Mouse (Mus musculus) hindbrain, embryonic 14.5 days (tissue): ENCODE results near the gene Prim2. TPM values are rescaled to one million over a fixed set of nuclear protein-coding genes. Genes with fewer than 3 reads are reported as not detected.
A peak's percentile ranks its signal among the peaks of the same experiment; 100 is the strongest.

Experiments used
- ATAC-seq: fragments of 200-750 bp; cut with Nextera tagmentation; 2 replicates; pipeline ENCODE4 v1.8.0; 2017; ENCODE audit warnings: moderate number of reproducible peaks, mild to moderate bottlenecking, moderate TSS enrichment, moderate library complexity; ENCODE audit not compliant: low FRiP score
- DNase-seq: peaks from one replicate; pipeline ENCODE4 v3.0.0-alpha.2; 2015; ENCODE audit warnings: low spot score
- H3K27ac ChIP-seq: fragments of 300-500 bp; sonication (generic); 2 replicates; pipeline ENCODE4 v1.5.1; 2014; ENCODE audit warnings: mild to moderate bottlenecking, moderate library complexity
- H3K27me3 ChIP-seq: fragments of 300-500 bp; sonication (generic); 2 replicates; pipeline ENCODE4 v1.6.1; 2014; ENCODE audit warnings: mild to moderate bottlenecking, low read length, mixed read lengths; ENCODE audit not compliant: control insufficient read depth, insufficient read depth
- H3K36me3 ChIP-seq: fragments of 300-500 bp; sonication (generic); replicated peaks from 2 replicates; pipeline ENCODE4 v1.6.1; 2014; ENCODE audit not compliant: control insufficient read depth, insufficient read depth
- H3K4me1 ChIP-seq: fragments of 300-500 bp; sonication (generic); replicated peaks from 2 replicates; pipeline ENCODE4 v1.6.1; 2014; ENCODE audit warnings: antibody characterized with exemption, low read length, mixed read lengths; ENCODE audit not compliant: control insufficient read depth, insufficient read depth
- H3K4me2 ChIP-seq: fragments of 300-500 bp; sonication (generic); replicated peaks from 2 replicates; pipeline ENCODE4 v1.6.1; 2014; ENCODE audit warnings: mild to moderate bottlenecking, moderate library complexity
- H3K4me3 ChIP-seq: fragments of 300-500 bp; sonication (generic); replicated peaks from 2 replicates; pipeline ENCODE4 v1.5.1; 2014; ENCODE audit warnings: mild to moderate bottlenecking, low read length
- H3K9ac ChIP-seq: fragments of 300-500 bp; sonication (generic); 2 replicates; pipeline ENCODE4 v1.6.1; 2014
- H3K9me3 ChIP-seq: fragments of 300-500 bp; sonication (generic); 2 replicates; pipeline ENCODE4 v1.6.1; 2016; ENCODE audit warnings: low read length; ENCODE audit not compliant: control insufficient read depth
- WGBS: fragments of 180-500 bp; shearing (Covaris S2); extraction: QIAGEN DNeasy Blood & Tissue Kit; methylation state at CpG from one replicate; pipeline ENCODE4 v1.1.7; 2014; 5-methylcytosine and 5-hydroxymethylcytosine counted together
- polyA plus RNA-seq: library from polyadenylated mRNA; unstranded; fragments of >200 nt; fragmentation: Nextera tagmentation; extraction: Ambion mirVana; gene quantifications from 2 replicates; pipeline ENCODE4 v1.2.1, GENCODE M21; 2014

The Prim2 gene
- polyA plus RNA-seq, 1 experiment from 2014 or later, result 20.6 TPM

DNA sequence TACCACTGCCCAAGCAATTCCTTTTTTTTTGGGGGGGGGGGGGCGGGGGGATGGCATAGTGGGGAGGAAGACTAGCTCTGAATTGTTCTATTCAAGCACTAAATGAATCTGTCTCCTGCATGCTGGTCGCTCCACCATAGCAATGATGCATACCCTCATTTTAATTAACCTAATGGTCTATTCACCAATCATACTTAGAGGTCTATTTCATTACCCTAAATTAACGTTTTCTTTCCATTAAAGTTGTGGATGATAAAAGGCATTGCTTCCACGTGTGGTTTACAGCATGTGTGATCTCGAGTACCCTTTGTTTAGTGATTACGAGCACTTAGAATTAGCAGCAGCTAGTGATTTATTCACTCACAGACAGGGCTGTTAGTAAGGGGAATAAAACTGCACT is 81.0 kb downstream of the Prim2 start:
- H3K36me3 ChIP-seq, result no peaks in the 10 kb centered on the region
- H3K9me3 ChIP-seq, result no peaks in the 10 kb centered on the region
- no peak overlapping the region for H3K9ac ChIP-seq
- DNase-seq (no peak), ATAC-seq (peak; percentile 54; the same call in 1 of the 2 replicates)
- no peaks in the 10 kb centered on the region for H3K27me3 ChIP-seq
- no peaks in the 10 kb centered on the region for H3K4me1 ChIP-seq
- no peak overlapping the region for H3K4me2 ChIP-seq
- H3K27ac ChIP-seq, result no peak overlapping the region
- no peak overlapping the region for H3K4me3 ChIP-seq
- 51% methylated on average over 6 of the region's 6 CpGs for WGBS

DNA sequence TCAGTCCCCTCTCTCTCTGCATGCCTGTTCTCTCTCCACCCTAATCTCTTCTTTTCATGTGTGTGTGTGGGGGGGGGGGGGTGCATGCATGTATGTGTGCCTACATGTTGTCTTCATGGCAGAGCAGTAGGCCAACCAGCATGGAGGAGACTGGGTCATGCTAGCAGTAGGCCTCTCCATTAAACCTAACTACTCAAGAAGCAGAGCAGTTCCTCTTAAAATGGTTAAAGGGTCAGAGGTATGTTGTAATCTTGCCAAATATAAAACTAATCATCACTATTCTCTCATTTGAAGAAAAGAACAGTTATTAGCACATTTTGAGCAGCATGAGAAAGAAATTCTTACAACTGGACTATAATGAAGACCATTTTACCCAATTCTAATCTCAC is 85.0 kb downstream of the Prim2 start:
- Histone ChIP-seq H3K27me3 (no peaks in the 10 kb centered on the region), H3K9ac (no peak overlapping the region), H3K9me3 (no peaks in the 10 kb centered on the region), H3K36me3 (no peaks in the 10 kb centered on the region), H3K4me1 (no peaks in the 10 kb centered on the region), H3K4me2 (no peak overlapping the region), H3K27ac (no peak overlapping the region), H3K4me3 (no peak overlapping the region)
- DNase-seq, result no peak
- no peak for ATAC-seq

- H3K4me1 ChIP-seq, result no peaks in the 10 kb centered on the region
- no peak overlapping the region for H3K4me3 ChIP-seq
- no peak overlapping the region for H3K4me2 ChIP-seq
- WGBS, result 94% methylated on average over 7 of the region's 7 CpGs
- no peaks in the 10 kb centered on the region for H3K36me3 ChIP-seq
- no peak overlapping the region for H3K9ac ChIP-seq
- H3K9me3 ChIP-seq, result no peaks in the 10 kb centered on the region
- no peak for ATAC-seq
- H3K27me3 ChIP-seq, result no peaks in the 10 kb centered on the region
- no peak for DNase-seq
- no peak overlapping the region for H3K27ac ChIP-seq
Measured at GRCm38 (mm10) chr1:33583817-33584589, 85.6 kb downstream of the Prim2 start.

- no peak for ATAC-seq
- Histone ChIP-seq H3K36me3 (no peaks in the 10 kb centered on the region), H3K9ac (no peak overlapping the region), H3K9me3 (no peaks in the 10 kb centered on the region), H3K4me2 (no peak overlapping the region), H3K4me1 (no peaks in the 10 kb centered on the region), H3K27ac (no peak overlapping the region), H3K27me3 (no peaks in the 10 kb centered on the region), H3K4me3 (no peak overlapping the region)
- peak; percentile 16 for DNase-seq
- WGBS, result 81% methylated on average over 6 of the region's 6 CpGs
Measured at GRCm38 (mm10) chr1:33578593-33578992, 91.0 kb downstream of the Prim2 start.

DNA sequence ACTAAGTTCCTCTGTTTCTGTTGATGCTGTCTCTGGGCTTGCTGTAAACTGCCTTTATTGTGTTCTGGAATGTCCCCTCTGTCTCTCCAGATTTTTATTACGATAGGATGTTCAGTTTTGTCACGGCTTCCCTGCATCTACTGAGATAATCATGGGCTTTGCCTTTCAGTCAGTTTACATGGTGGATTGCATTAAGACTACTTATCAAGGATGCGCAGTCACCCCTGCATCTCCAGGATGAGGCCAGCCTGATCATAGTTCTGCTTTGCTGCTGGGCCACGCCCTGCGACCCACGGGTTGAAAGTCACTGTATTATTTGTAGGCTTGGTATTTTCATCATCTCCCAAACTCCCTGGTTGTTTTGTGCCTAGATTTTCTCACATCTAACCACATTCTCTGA is 95.1 kb downstream of the Prim2 start:
- 92% methylated on average over 6 of the region's 6 CpGs for WGBS
- Histone ChIP-seq H3K27ac (no peak overlapping the region), H3K4me3 (no peak overlapping the region), H3K9ac (no peak overlapping the region), H3K27me3 (no peaks in the 10 kb centered on the region), H3K9me3 (no peaks in the 10 kb centered on the region), H3K4me2 (no peak overlapping the region), H3K4me1 (no peaks in the 10 kb centered on the region), H3K36me3 (no peaks in the 10 kb centered on the region)
- ATAC-seq (no peak), DNase-seq (no peak)

DNA sequence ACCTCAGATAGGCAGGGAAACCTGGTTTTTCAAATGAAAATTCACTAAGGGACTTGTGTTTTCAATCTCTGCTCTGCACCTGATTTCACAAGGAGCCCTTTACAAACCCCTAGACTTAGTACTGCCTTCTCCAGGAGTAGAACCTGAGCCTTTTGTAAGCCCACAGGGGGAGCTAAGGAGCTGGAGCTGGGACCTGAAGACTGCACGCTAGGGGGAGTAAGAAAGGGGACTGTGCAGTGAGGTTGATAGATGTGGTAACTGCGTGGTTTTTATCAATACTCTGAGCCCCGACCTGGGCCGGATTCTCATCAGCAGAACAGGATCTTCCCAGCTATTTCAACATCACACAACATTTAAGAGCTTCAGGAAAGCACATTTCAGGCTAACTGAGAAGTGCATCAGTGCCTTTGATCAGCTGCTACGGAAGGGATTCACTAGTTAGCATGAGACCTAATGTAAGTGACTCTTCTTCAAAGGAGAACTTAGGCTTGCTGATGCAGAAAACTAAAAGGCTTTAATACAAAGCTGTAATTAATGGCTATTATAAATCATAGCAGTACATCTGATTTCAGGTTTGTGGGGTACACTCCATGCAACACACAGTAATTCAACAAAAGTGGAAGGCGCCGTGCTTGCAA is 103.7 kb downstream of the Prim2 start:
- Histone ChIP-seq H3K9me3 (no peaks in the 10 kb centered on the region), H3K4me3 (no peak overlapping the region), H3K27me3 (no peaks in the 10 kb centered on the region), H3K36me3 (no peaks in the 10 kb centered on the region), H3K9ac (no peak overlapping the region), H3K4me1 (no peaks in the 10 kb centered on the region), H3K27ac (no peak overlapping the region), H3K4me2 (no peak overlapping the region)
- 62% methylated on average over 7 of the region's 7 CpGs for WGBS
- DNase-seq (no peak), ATAC-seq (no peak)

DNA sequence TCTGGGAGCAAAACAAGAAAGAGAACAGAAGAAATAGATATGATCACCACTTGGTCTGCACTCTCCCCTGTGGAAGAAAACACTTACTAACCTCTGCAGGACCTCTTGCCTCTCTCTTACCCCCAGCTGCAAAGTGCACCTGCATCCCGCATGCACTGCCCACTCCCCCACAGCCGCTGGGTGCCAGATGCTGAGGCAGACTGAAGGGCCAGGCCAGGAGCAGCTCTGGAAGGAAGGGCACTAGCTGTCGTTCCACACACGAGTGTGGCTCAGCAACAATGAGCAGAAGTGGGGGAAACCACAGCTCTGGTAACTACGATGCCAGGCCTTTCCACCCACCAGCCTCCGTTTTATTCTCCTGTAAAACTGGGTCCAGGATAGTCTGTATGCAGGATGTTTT is 105.6 kb downstream of the Prim2 start:
- WGBS, result 84% methylated on average over 6 of the region's 6 CpGs
- H3K36me3 ChIP-seq, result no peaks in the 10 kb centered on the region
- H3K4me1 ChIP-seq, result no peaks in the 10 kb centered on the region

GRCm38 (mm10) chr1:33563611-33564010 is 106.0 kb downstream of the Prim2 start:
- no peaks in the 10 kb centered on the region for H3K27me3 ChIP-seq
- no peak overlapping the region for H3K4me3 ChIP-seq
- H3K4me1 ChIP-seq, result no peaks in the 10 kb centered on the region
- ATAC-seq (no peak), DNase-seq (no peak)
- no peaks in the 10 kb centered on the region for H3K9me3 ChIP-seq
- H3K4me2 ChIP-seq, result no peak overlapping the region
- H3K9ac ChIP-seq, result no peak overlapping the region
- no peak overlapping the region for H3K27ac ChIP-seq
- no peaks in the 10 kb centered on the region for H3K36me3 ChIP-seq
- WGBS, result 90% methylated on average over 3 of the region's 3 CpGs

More for the DNA sequence above, 105.6 kb downstream of the Prim2 start:
- no peak overlapping the region for H3K4me3 ChIP-seq
- H3K9me3 ChIP-seq, result no peaks in the 10 kb centered on the region
- no peaks in the 10 kb centered on the region for H3K27me3 ChIP-seq
- DNase-seq, result no peak
- H3K4me2 ChIP-seq, result no peak overlapping the region
- H3K27ac ChIP-seq, result no peak overlapping the region
- no peak for ATAC-seq
- no peak overlapping the region for H3K9ac ChIP-seq

- ATAC-seq, result no peak
- DNase-seq, result no peak
- no peak overlapping the region for H3K9ac ChIP-seq
- H3K4me2 ChIP-seq, result no peak overlapping the region
- H3K36me3 ChIP-seq, result no peaks in the 10 kb centered on the region
- H3K9me3 ChIP-seq, result no peaks in the 10 kb centered on the region
- 93% methylated on average over 4 of the region's 4 CpGs for WGBS
- no peaks in the 10 kb centered on the region for H3K4me1 ChIP-seq
- H3K4me3 ChIP-seq, result no peak overlapping the region
- H3K27ac ChIP-seq, result no peak overlapping the region
- no peaks in the 10 kb centered on the region for H3K27me3 ChIP-seq
Measured at GRCm38 (mm10) chr1:33556638-33557037, 113.0 kb downstream of the Prim2 start.
